Mouse (Mus musculus) small intestine, adult 2 months (tissue): ENCODE data around the gene Jmy. TPM values are rescaled to one million over a fixed set of nuclear protein-coding genes. Genes with fewer than 3 reads are reported as not detected.

Experiments
- H3K27ac ChIP-seq: fragments of 200-500 bp; 2 replicates; pipeline ENCODE4 v1.5.1; 2012; ENCODE audit warnings: low read depth, low read length, control low read depth, inconsistent platforms; ENCODE audit not compliant: insufficient read depth
- H3K27me3 ChIP-seq: fragments of 200-500 bp; 2 replicates; pipeline ENCODE4 v1.6.1; 2012; ENCODE audit warnings: mild to moderate bottlenecking, moderate library complexity, low read length, inconsistent platforms; ENCODE audit not compliant: control insufficient read depth, insufficient read depth
- H3K36me3 ChIP-seq: fragments of 200-500 bp; 2 replicates; pipeline ENCODE4 v1.6.1; 2012; ENCODE audit warnings: mild to moderate bottlenecking, low read length, control low read depth, inconsistent platforms; ENCODE audit not compliant: control insufficient read depth, insufficient read depth
- H3K4me1 ChIP-seq: fragments of 200-500 bp; 2 replicates; pipeline ENCODE4 v1.6.1; 2012; ENCODE audit warnings: low read length, inconsistent platforms, mixed read lengths; ENCODE audit not compliant: control insufficient read depth, insufficient read depth, insufficient read length
- H3K4me3 ChIP-seq: fragments of 200-500 bp; 2 replicates; pipeline ENCODE4 v1.5.1; 2012; ENCODE audit warnings: low read depth, mild to moderate bottlenecking, control low read depth, inconsistent platforms, low read length, moderate library complexity
- CTCF ChIP-seq: fragments of 200-500 bp; IDR thresholded peaks from 2 replicates; pipeline ENCODE4 v1.5.1; 2012; ENCODE audit warnings: low read depth, mild to moderate bottlenecking, control low read depth, inconsistent platforms, low read length, moderate library complexity, mixed read lengths; ENCODE audit not compliant: insufficient replicate concordance, insufficient read length; ENCODE audit errors: extremely low read depth
- POLR2A ChIP-seq: fragments of 200-500 bp; IDR thresholded peaks from 2 replicates; pipeline ENCODE4 v1.6.1; 2012; ENCODE audit warnings: low read depth, mild to moderate bottlenecking, control low read depth, inconsistent platforms, low read length, moderate library complexity
- WGBS: fragments of 180-500 bp; shearing (Covaris S2); methylation state at CpG from one replicate; pipeline ENCODE4 v1.1.7; 2018; 5-methylcytosine and 5-hydroxymethylcytosine counted together
- polyA plus RNA-seq: library from polyadenylated mRNA; depleted of rRNA; stranded (reverse); fragments of >200 nt; gene quantifications from 2 replicates; pipeline ENCODE4 v1.2.3, GENCODE M21; 2012

Gene Jmy
- polyA plus RNA-seq, 1 experiment: 6.6 TPM

GRCm38 (mm10) chr13:93459566-93459965 lies 40.0 kb downstream of the Jmy start:
- Histone ChIP-seq H3K4me3 (no peak overlapping the region), H3K36me3 (peaks cover 22% of the 10 kb centered on the region), H3K4me1 (no peaks in the 10 kb centered on the region), H3K27ac (no peak overlapping the region), H3K27me3 (no peaks in the 10 kb centered on the region)
- WGBS: 89% methylated on average over 7 of the region's 7 CpGs
- TF ChIP-seq POLR2A (no peak), CTCF (no peak)

DNA sequence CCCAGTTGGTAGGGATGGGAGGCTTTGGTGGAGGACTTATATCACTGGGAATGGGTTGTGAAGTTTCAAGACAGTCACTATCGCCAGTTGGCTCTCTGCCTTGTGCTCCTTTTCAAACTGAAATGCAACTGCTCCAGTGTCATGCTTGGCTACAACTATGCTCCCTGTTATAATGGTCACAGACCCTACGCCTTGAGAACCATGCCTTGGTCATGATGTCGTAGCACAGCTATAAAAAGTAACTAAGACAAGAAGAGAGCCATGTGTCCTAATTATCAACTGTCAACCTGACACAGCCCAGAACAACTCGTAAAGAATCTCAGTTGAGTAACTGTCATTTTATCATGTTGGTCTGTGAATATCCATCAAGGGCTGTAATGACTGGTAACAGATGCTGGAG lies 41.0 kb downstream of the Jmy start:
- no peak for TF ChIP-seq CTCF
- no peak for TF ChIP-seq POLR2A
- H3K36me3 ChIP-seq: peaks cover 22% of the 10 kb centered on the region
- no peak overlapping the region for H3K27ac ChIP-seq
- H3K4me3 ChIP-seq: no peak overlapping the region
- H3K4me1 ChIP-seq: no peaks in the 10 kb centered on the region
- no peaks in the 10 kb centered on the region for H3K27me3 ChIP-seq
- WGBS: 89% methylated on average over 4 of the region's 4 CpGs

GRCm38 (mm10) chr13:93453275-93453674 lies 46.3 kb downstream of the Jmy start:
- Histone ChIP-seq H3K4me1 (no peaks in the 10 kb centered on the region), H3K4me3 (no peak overlapping the region), H3K36me3 (peaks cover 23% of the 10 kb centered on the region), H3K27me3 (no peaks in the 10 kb centered on the region), H3K27ac (no peak overlapping the region)
- TF ChIP-seq CTCF: no peak
- no peak for TF ChIP-seq POLR2A
- 96% methylated on average over 6 of the region's 6 CpGs for WGBS

GRCm38 (mm10) chr13:93440167-93440566 lies 59.4 kb downstream of the Jmy start:
- peaks cover 19% of the 10 kb centered on the region for H3K36me3 ChIP-seq
- no peaks in the 10 kb centered on the region for H3K27me3 ChIP-seq
- H3K27ac ChIP-seq: no peak overlapping the region
- no peak overlapping the region for H3K4me3 ChIP-seq
- 90% methylated on average over 3 of the region's 3 CpGs for WGBS
- TF ChIP-seq POLR2A (no peak), CTCF (no peak)
- no peaks in the 10 kb centered on the region for H3K4me1 ChIP-seq

DNA sequence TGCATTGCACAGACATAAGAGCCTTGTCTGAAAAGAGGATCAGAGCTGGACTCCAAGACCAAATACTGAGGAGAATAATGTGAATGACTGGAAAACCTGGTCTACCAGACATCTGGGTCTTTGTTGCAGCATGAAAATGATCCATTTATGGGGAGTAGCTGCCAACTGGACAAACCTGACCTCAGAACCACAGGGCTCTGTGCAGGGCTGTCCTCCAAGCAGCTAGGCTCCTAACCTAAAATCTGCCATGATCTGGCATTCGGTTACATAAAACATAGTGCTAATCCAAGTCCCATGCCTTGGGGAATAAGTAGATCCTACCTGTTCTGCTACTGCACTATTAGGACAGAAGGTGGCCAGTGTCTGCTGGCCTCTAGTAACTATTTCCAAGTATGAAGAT lies 70.4 kb downstream of the Jmy start:
- 87% methylated on average over 1 of the region's 1 CpGs for WGBS
- Histone ChIP-seq H3K4me1 (peaks cover 7% of the 10 kb centered on the region; the same call in 1 of the 2 replicates), H3K27ac (no peak overlapping the region), H3K4me3 (no peak overlapping the region), H3K27me3 (no peaks in the 10 kb centered on the region), H3K36me3 (peaks cover 10% of the 10 kb centered on the region; the same call in 1 of the 2 replicates)
- TF ChIP-seq CTCF: no peak

DNA sequence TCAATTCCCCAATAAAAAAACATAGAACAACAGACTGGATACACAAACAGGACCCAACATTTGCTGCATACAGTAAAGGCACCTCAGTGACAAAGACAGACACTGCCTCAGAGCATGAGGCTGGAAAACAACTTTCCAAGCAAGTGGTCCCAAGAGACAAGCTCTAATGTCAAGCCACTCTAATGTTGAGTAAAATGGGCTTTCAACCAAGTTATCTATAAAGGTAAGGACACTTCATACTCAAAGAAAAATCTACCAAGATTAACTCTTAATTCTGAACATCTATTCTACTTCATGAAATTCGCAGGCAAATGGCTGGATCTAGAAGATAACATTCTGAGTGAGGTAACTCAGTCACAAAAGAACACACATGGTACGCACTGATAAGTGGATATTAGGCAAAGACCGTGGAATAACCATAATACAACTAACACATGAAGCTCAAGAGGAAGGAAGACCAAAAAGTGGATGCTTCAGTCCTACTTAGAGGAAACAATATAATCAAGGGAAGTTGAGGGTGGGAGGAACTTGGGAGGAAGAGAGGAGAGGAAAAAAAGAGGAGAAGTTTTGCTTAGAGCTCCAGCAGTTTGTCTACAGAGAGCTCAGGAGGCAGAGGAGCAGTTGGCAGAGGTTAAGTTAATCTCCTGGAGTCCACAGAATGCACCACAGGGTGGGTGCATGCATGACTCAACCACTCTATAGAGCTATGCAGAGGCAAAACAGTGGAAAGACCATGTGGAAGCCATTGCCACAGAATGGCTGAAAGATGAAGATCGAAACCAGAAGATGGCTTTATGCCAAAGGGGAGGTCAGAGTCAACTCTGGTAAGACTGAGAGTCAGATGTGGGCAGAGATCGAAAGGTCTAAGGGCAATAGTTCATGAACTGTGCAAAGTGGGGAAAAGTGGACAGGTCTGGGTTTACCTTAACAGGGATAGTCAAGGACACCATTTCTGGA lies 71.4 kb downstream of the Jmy start:
- Histone ChIP-seq H3K4me1 (peaks cover 7% of the 10 kb centered on the region; the same call in 1 of the 2 replicates), H3K27ac (no peak overlapping the region), H3K36me3 (0 out of 2 replicates have a peak, but pooled peaks cover 6% of the 10 kb centered on the region), H3K27me3 (no peaks in the 10 kb centered on the region), H3K4me3 (no peak overlapping the region)
- 79% methylated on average over 5 of the region's 5 CpGs for WGBS
- TF ChIP-seq POLR2A: no peak

DNA sequence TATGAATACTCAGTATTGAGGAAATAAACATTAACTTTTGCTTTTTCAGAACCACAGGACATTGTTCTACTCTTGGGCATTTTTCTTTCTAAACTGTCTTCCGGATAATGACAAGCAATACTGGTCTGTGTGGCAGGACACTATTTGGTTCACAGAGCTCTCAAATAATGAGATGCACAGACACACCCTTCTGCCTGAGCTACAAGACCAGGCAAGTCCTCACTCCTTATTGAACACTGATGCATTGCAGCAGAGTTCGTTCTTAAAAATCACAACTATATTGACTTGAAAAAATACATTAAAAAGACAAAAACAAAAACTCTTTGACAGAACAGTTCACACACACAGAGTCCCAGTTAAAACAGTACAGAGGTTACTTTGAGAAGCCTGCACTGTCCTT lies 76.4 kb downstream of the Jmy start:
- no peak overlapping the region for H3K4me3 ChIP-seq
- H3K27me3 ChIP-seq: no peaks in the 10 kb centered on the region
- 85% methylated on average over 2 of the region's 2 CpGs for WGBS
- H3K4me1 ChIP-seq: peaks cover under 1% of the 10 kb centered on the region; the same call in 1 of the 2 replicates
- H3K36me3 ChIP-seq: no peaks in the 10 kb centered on the region
- no peak overlapping the region for H3K27ac ChIP-seq
- TF ChIP-seq POLR2A (no peak), CTCF (no peak)
